Mouse (Mus musculus): ENCODE results near the gene Efcab14.

- TF ChIP-seq CTCF (conservative IDR thresholded peaks at IDR 0.05; ENCODE audit: insufficient read depth, insufficient read length, low read depth, low read length) (no peak), POLR2A (IDR thresholded peaks at IDR 0.05; ENCODE audit: low read depth, low read length) (no peak)
Measured at GRCm38 (mm10) chr4:115799981-115800380, 62.4 kb downstream of the Efcab14 start.

Data from kidney, adult 2 months (tissue).